Mouse (Mus musculus) mesoderm, embryonic 11.5 days (tissue): ENCODE data around the gene Adra2a.

Source experiments
- DNase-seq: peaks from one replicate; pipeline ENCODE4 v3.0.0-alpha.2; 2012; ENCODE audit warnings: low read depth, low spot score

Gene Adra2a

GRCm38 (mm10) chr19:54043851-54044250 lies at the start of gene Adra2a:
Gene Adra2a, plus strand, starts transcription at chr19:54044151.
- no peak for DNase-seq

DNA sequence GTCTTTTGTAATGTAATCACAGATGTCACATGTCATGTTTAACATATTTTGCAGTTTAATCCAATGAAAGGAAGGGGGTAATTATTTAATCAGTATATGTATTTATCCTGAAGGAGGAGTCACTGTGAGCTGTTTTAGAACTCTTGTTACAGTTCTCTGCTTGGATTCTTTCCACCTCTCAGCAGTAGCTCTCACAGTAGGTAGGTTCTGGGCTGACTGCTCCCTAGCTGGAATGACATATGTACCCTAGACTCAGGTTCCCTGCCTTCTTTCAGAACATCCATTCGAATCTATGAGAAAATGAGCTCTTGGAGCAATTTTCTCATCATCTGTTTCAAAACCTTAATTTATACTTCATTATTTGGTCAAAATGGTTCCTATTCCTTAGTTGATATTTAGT lies 49.7 kb upstream of the Adra2a start:
- DNase-seq = no peak

DNA sequence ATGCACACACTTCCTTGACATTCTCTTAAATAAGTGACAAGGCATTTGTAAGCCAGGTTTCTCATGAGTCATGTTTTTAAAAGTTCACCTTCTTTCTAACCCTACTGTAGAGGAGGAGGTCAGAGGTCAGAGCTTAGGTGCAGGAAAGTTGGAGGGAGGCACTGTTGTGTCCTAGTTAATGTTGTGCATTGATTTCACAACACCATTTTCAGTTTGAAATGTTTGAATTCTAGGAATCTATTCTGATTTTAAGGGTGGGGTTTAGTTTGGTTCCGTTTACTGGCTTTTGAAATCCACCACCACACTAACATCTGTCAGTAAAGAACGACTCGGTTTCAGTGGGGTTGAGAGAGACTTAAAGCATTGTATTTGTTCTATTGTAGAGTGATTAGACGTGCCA lies 33.0 kb upstream of the Adra2a start:
- no peak for DNase-seq

- no peak for DNase-seq
Measured at GRCm38 (mm10) chr19:54014999-54015398, 29.0 kb upstream of the Adra2a start.

- no peak for DNase-seq
Measured at GRCm38 (mm10) chr19:54015503-54015902, 28.4 kb upstream of the Adra2a start.

DNA sequence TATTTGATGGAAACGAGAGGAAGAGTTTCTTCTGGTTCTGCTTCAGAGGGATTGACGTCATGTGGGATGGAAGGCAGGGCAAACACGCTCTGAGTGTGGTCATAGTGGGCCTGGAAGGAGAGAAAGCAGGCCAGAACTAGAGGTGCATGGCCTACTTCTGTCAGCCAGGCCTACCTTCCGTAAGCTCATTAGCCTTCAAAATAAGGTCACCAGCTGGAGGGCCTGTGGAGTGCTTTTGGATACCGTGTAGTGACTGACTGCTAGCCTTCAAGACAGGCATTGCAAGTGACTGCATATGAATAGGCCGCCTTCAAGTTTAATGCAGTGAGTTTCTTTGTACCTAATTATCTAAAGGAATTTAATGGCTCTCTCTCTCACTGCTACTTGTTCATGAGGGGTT lies 8.9 kb upstream of the Adra2a start:
- DNase-seq = no peak

- no peak for DNase-seq
Measured at GRCm38 (mm10) chr19:54039441-54039840, 4.5 kb upstream of the Adra2a start.

- no peak for DNase-seq
Measured at GRCm38 (mm10) chr19:54040356-54041028, 3.5 kb upstream of the Adra2a start.

DNA sequence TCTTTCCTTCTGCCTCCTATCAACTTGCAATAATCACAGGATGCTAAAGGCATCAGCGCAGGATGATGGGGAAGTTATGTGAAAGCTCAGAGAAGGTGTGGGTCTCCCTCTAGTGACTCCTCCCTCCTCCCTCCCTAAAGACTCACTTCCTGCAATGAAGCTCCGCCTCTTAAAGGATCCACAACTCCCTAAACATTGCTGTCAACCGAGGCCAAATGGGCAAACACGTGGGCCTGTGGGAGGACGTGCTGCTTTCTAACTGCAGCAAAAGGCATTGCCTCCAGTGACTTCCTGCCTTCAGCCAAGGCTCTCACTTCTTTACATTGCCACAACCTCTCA lies 3.0 kb upstream of the Adra2a start:
- DNase-seq = no peak

DNA sequence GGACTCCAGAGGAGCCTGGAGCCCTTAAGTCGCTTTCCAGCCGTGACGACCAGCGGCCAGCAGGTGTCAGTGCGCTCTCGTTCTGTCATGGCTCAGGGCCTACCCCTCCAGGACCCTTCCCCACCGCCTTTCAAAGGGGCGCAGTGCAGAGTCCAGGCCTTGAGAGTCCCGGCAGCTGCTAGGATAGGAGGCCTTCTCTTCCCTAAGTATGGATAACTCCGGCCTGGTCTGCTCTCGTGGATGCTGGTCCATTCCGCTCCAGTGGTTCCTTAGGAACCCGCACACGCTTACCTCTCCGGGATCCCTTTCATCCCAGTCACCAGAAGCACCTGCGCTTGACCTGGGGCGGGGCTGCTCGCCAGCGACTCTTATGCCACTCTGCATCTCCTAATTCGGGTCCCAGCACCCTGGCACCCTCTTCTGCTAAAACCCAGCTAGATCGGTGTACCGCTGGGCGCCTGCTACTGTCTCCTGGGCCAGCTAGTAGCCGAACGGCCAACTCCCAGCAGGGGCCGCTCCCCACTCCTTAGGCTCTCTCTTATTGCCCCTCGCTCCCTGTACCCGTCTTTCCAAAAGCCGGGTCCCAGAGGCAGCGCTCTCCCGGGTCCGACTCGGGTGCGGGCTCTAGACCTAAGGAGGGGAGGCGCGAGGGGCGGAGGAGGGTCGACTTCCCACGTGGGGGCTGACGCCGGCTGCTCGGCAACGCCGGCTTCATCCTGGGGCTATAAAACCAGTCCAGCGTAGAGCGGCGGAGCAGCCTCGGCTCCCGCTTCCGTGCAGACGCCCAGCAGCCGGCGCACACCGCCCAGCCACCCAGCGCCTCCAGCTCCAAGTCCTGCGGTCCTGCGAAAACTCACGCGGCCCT lies 788 bp downstream of the Adra2a start:
- peak; percentile 89 for DNase-seq

DNA sequence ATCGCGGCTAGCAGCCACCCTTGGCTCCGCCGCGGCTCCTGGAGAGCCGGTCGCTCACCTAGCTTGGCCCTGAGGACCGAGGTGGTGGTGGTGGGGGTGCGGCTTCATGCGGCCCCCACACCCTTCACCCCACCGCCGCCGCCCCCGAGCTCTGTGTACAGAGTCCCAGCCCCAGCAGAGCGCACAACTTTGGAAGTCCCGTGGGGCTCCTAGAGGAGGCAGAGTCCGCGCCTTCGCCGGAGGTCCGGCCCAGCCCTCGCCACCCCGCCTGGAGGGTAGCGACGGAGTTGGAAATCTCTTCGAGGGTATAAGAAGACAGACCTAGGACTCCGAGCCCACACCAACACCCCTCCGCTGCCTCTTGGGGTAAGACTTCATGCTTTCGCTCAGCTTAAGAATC lies 1.5 kb downstream of the Adra2a start:
- peak; percentile 33 for DNase-seq

- peak; percentile 23 for DNase-seq
Measured at GRCm38 (mm10) chr19:54045931-54046683, 2.2 kb downstream of the Adra2a start.

DNA sequence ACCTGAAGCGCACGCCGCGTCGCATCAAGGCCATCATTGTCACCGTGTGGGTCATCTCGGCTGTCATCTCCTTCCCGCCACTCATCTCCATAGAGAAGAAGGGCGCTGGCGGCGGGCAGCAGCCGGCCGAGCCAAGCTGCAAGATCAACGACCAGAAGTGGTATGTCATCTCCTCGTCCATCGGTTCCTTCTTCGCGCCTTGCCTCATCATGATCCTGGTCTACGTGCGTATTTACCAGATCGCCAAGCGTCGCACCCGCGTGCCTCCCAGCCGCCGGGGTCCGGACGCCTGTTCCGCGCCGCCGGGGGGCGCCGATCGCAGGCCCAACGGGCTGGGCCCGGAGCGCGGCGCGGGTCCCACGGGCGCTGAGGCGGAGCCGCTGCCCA lies 2.7 kb downstream of the Adra2a start:
- peak; percentile 19 for DNase-seq

DNA sequence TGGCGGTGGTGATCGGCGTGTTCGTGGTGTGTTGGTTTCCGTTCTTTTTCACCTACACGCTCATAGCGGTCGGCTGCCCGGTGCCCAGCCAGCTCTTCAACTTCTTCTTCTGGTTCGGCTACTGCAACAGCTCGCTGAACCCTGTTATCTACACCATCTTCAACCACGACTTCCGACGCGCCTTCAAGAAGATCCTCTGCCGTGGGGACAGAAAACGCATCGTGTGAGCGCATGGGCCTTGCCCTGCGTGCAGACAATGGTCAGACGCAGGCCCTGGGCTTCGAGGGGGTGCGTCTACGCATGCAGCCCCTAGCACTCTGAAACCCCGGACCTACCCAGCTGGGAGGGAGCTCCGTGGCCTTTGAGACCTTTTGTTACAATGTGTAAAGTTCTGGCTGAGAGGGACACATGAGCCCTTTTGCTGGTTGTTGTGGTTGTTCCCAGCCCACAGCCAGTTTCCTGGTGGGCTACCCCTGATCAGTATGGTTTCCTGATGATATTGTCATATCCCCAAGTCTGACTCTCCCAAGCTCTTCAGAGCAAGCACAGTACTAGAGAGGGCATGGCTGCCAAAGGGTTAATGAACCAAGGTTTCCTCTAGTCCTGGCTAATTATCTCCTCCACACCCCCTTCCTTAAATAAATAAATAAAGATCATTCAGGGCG lies 3.6 kb downstream of the Adra2a start:
- peak; percentile 25 for DNase-seq

- peak; percentile 13 for DNase-seq
Measured at GRCm38 (mm10) chr19:54048161-54048885, 4.4 kb downstream of the Adra2a start.

DNA sequence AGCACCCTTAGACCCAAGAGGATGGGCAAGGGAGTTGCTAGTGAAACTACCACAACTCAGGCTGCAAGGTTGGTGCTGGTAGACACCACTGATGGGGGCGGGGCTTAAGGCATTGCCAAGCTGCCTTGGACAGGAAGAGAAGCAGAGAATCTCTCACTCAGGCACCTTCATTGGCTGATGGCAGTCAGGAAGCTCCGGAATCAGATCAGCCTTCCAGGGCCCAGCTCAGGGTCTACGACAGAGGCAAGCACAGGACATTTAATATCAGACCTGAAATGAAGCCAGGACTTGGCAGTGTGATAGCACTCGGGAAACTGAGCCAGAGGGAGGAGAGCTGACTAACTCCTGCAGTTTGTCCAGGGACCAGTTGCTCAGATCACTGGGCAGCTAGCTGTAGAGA lies 7.7 kb downstream of the Adra2a start:
- no peak for DNase-seq

DNA sequence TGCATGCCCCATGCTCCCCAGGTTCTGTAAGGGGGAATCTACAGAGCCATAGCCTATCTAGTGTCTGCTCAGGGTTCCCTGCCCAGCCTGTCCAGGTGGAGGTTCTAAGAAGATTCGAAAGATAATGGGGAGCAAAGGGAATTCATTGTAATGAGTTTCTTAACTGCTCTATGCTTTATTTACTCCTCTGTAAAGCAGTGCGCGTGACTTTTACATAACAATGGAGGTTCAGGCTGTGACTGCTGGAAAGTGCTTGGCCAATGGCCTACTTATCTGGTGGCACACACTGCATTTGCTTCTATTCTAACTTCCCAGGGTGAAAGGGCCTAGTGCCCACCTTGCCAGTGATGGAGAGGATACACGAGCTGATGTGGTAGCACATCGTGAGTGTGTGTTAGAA lies 11.9 kb downstream of the Adra2a start:
- no peak for DNase-seq

GRCm38 (mm10) chr19:54068447-54068846 lies 24.5 kb downstream of the Adra2a start:
- no peak for DNase-seq

GRCm38 (mm10) chr19:54070521-54070920 lies 26.6 kb downstream of the Adra2a start:
- DNase-seq = no peak

GRCm38 (mm10) chr19:54072233-54072800 lies 28.4 kb downstream of the Adra2a start:
- no peak for DNase-seq
